Mouse (Mus musculus) heart, postnatal 4 days (tissue): ENCODE results near the gene Stag2. TPM values are rescaled to one million over a fixed set of nuclear protein-coding genes. Genes with fewer than 3 reads are reported as not detected.

Experiments used
- DNase-seq: peaks from one replicate; pipeline ENCODE4 v3.0.0; 2021
- total RNA-seq, 2 experiments: library from RNA; stranded (reverse); gene quantifications; 2 replicates each; pipeline ENCODE4 v1.2.3; 2021

Stag2 gene
- total RNA-seq, 2 experiments from 2014 or later: 71.9 TPM

DNA sequence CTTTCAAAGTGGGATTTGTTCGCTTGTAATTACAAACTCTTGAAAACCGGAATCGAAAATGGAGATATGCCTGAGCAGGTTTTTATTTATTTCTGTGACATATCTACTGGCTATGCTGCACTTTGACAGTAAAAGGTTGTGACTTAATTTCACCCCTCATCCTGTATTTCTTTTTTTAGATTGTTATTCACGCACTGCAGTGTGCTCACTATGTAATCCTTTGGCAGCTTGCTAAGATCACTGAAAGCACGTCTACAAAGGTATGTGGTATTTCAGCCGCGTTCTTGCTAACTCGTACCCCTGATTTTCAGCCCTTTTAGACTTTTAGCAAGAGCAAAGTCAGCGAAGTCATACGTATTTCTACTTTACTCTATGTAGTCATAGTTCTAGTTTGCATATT is 101.2 kb downstream of the Stag2 start:
- DNase-seq: no peak

DNA sequence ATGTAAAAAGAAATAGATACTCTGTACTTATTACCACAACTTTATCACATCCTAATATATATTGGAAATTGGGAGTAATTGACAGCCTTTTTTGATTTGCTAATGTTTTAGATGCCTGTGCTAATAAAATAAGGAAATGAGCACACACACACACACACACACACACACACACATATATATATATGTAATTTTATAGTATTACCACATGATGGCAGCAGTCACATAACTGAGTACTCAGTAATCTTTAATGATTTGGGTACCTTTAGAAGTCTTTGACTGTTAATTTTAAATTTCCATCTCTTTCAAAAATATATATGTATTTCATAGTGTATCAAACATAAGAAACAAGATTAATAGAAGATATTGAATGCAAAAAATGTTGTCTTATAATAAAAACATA is 123.6 kb downstream of the Stag2 start:
- no peak for DNase-seq

DNA sequence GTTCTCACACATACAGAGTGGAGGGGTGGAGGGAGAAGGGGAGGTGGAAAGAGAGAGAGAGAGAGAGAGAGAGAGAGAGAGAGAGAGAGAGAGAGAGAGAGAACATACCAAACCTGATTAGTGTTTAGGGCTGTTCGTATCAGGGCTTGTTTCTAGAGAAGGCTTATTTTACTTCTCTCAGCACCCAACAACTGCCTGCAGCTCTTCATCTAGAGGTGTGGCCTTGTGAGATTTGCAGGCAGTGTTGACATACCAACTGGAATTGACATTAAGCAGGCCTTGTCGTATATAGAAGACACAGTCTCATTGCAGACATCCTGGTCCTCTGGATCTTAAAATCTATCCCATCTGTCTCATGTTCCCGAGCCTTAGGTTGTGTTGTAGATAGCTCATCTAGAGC is 141.1 kb downstream of the Stag2 start:
- no peak for DNase-seq

DNA sequence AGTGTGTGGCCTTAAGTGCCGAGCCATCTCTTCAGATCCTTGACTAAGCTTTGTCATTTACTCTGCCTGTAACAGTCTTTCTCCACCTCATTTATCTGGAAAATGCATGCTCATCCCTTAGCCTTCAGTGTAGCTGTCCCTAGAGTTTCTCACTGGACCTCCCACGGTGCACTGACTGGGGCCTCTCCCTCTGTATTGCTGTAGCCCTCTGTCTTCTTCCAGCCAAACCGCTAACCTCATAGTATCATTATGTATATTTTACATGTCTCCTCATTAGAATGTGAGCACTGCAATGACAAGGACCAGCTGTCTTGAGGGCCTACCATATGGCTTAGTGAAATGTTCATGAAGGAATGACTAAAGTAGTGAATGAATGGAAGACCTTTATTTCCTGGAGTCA is 166.1 kb downstream of the Stag2 start:
- DNase-seq: no peak

DNA sequence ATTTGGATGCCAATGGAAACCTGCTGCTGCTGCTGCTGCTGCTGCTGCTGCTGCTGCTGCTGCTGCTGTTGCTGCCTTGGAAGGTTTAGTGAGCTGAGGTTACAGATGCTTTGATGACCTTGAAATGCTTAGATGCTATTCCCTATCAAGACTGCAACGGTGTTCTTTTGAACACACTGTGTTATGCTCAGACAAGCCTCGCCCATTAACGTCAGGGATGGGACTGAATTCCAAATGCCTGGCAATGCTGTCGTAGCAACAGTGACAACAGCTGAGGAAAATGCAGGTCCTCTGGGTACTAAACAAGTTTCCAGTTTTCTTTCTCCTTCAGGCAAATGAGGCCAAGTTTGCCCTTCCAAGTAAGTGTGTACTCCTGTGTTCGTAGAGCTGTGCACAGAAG is 171.3 kb downstream of the Stag2 start:
- no peak for DNase-seq

DNA sequence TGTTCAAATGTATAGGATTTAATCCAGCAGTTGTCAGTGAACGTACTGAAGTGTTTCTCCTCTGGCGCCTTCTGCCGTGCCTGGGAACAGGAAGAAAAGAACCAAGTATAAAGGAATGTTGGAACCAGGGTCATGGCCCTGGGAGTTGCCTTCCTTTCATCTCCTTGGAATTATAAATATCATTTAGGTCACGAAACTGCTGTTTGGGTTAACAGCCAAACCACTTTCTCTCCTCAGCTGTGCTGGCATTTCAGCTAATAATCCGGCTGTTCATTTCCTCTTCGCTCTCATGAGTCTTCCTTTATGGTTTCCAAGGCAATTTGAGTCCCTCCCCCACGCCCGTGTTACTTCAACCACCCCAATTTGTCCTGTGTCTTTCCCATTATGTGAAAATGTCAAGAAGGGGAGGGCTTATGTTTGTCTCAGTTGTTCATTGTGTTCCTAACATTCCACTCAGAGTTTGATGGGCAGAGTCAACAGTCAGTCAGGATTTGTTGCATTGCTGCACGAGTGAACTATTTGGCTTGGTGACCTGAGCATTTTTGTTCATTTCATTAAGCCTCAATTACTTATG is 172.2 kb downstream of the Stag2 start:
- DNase-seq: no peak

DNA sequence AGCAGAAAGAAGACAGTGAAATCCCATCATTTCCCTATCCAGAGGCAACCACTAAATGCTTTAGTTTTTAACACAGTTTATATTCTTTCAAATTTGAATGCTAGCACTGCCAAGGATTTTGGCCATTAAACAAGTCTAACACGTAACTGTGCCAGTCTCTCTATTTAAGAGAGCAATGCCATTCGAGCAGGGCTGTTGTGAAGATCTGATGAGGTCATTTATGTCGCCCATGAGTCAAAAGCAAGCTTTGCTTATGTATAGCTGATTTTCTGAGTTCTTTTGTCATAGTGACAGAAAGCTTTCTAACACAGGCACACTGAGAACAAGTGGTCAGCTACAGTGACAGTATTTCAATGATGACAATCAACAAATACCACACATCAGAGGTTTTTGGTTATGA is 175.7 kb downstream of the Stag2 start:
- DNase-seq: no peak

Other genes starting within 250 kb of the Stag2 start
- 10 to 100 TPM; 34.8 to 47.3 TPM for gene Thoc2, start 228.6 kb upstream of the Stag2 start, total RNA-seq
- gene Xiap, start 89.6 kb upstream of the Stag2 start, total RNA-seq: 10 to 100 TPM; 46.6 to 51.1 TPM